Mouse (Mus musculus): ENCODE data around the gene Misp. TPM values are rescaled to one million over a fixed set of nuclear protein-coding genes. Genes with fewer than 3 reads are reported as not detected.

The Misp gene
- polyA plus RNA-seq, 1 experiment from 2014 or later: 6.1 TPM

- peak; percentile 22 for ATAC-seq (ENCODE audit: insufficient read depth)
- H3K27me3 ChIP-seq (ENCODE audit: insufficient read depth, low read length): no peaks in the 10 kb centered on the region
- 0 out of 2 replicates have a peak overlapping the region, but pooled peaks have one; percentile 0 for H3K4me3 ChIP-seq (ENCODE audit: low read depth, low read length)
- peak overlapping the region; percentile 32; the same call in 1 of the 2 replicates for H3K27ac ChIP-seq (ENCODE audit: low read depth)
- TF ChIP-seq CTCF (IDR thresholded peaks at IDR 0.05; ENCODE audit: low read depth): no peak
- no peak overlapping the region for H3K4me2 ChIP-seq
- H3K9ac ChIP-seq: no peak overlapping the region
- WGBS: 39% methylated on average over 10 of the region's 10 CpGs
- no peaks in the 10 kb centered on the region for H3K9me3 ChIP-seq (ENCODE audit: low read depth, low read length)
- H3K4me1 ChIP-seq (ENCODE audit: insufficient read depth): peaks cover under 1% of the 10 kb centered on the region; the same call in 1 of the 2 replicates
- H3K36me3 ChIP-seq (ENCODE audit: insufficient read depth): peaks cover 73% of the 10 kb centered on the region
- no peak for DNase-seq
Measured at GRCm38 (mm10) chr10:79864351-79865188, 43.8 kb downstream of the Misp start.

DNA sequence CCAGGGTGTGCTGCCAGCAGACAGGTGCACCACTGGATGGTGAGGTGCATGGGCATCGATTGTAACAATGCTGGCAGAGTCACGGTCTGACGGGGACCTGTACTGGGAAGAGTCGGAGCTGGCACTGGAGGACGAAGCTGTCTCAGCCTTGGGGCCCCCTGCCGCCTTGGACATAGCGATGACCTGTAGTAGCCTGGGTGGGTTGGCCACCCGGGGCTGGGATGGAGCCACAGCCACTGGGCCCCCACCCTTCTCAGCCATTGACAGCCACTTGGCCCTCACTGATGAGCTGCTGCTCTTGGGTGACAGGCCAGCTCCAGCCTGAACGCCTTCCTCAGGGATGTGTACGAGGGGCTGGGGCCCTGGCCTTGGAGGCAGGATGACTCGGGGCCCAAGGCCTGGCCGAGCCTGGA is 44.4 kb downstream of the Misp start:
- 42% methylated on average over 12 of the region's 12 CpGs for WGBS
- no peak overlapping the region for H3K9ac ChIP-seq
- H3K4me2 ChIP-seq: no peak overlapping the region
- no peaks in the 10 kb centered on the region for H3K27me3 ChIP-seq (ENCODE audit: insufficient read depth, low read length)
- peaks cover 67% of the 10 kb centered on the region for H3K36me3 ChIP-seq (ENCODE audit: insufficient read depth)
- no peaks in the 10 kb centered on the region for H3K4me1 ChIP-seq (ENCODE audit: insufficient read depth)
- ATAC-seq (ENCODE audit: insufficient read depth) (peak; percentile 28), DNase-seq (no peak)
- peak overlapping the region; percentile 32; the same call in 1 of the 2 replicates for H3K27ac ChIP-seq (ENCODE audit: low read depth)
- no peak for TF ChIP-seq CTCF (IDR thresholded peaks at IDR 0.05; ENCODE audit: low read depth)
- no peaks in the 10 kb centered on the region for H3K9me3 ChIP-seq (ENCODE audit: low read depth, low read length)
- 0 out of 2 replicates have a peak overlapping the region, but pooled peaks have one; percentile 0 for H3K4me3 ChIP-seq (ENCODE audit: low read depth, low read length)

DNA sequence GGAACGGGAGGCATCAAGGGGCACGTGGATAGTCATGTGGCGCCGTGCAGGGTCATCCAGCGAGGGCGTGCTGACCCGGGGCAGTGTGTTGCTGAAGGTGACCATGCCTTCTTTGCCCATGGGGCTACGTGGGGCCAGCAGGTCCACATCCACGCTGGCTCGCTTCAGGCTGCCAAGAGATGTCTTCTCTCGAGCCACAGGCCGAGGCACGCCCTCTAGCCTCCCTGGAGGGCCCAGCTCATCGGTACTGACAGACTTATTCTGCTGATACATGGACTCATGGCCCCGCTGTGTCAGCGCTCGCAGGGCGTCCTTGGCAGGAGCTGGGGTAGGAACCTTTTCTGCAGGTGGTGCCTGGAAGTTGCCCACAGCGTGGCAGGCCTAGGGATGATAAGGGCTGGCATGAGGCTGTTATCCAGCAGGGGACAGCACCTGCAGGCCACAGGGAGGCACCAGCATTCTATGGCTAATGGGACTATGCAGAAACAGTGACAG is 45.1 kb downstream of the Misp start:
- Histone ChIP-seq H3K4me1 (ENCODE audit: insufficient read depth) (no peaks in the 10 kb centered on the region), H3K9me3 (ENCODE audit: low read depth, low read length) (no peaks in the 10 kb centered on the region), H3K27ac (ENCODE audit: low read depth) (no peak overlapping the region), H3K36me3 (ENCODE audit: insufficient read depth) (peaks cover 60% of the 10 kb centered on the region), H3K9ac (no peak overlapping the region), H3K4me2 (no peak overlapping the region), H3K4me3 (ENCODE audit: low read depth, low read length) (no peak overlapping the region), H3K27me3 (ENCODE audit: insufficient read depth, low read length) (no peaks in the 10 kb centered on the region)
- TF ChIP-seq CTCF (IDR thresholded peaks at IDR 0.05; ENCODE audit: low read depth): peak; percentile 65
- no peak for DNase-seq
- WGBS: 64% methylated on average over 19 of the region's 19 CpGs
- peak; percentile 12; the same call in 1 of the 2 replicates for ATAC-seq (ENCODE audit: insufficient read depth)

DNA sequence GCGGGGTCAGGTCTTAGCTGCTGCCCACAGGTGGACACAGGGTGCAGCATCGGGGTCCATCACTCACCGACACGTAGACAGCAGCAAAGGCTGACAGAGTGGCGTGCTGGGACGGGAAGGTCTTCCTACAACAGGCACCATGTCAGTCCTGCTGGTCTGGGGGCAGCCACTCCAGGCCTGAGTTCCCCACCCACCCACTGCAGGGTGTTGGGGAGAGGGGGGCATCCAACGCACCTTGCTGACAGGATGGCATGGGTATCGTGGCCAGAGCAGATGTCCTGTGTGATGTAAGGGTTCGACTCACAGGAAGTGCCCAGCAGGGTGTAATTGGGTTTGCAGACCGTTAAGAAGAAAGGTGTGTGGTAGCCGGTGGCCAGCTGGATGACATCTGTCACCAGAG is 45.8 kb downstream of the Misp start:
- no peak for DNase-seq
- H3K9ac ChIP-seq: no peak overlapping the region
- H3K36me3 ChIP-seq (ENCODE audit: insufficient read depth): peaks cover 53% of the 10 kb centered on the region
- H3K27me3 ChIP-seq (ENCODE audit: insufficient read depth, low read length): no peaks in the 10 kb centered on the region
- 66% methylated on average over 11 of the region's 11 CpGs for WGBS
- no peaks in the 10 kb centered on the region for H3K4me1 ChIP-seq (ENCODE audit: insufficient read depth)
- no peak for TF ChIP-seq CTCF (IDR thresholded peaks at IDR 0.05; ENCODE audit: low read depth)
- H3K4me3 ChIP-seq (ENCODE audit: low read depth, low read length): no peak overlapping the region
- H3K9me3 ChIP-seq (ENCODE audit: low read depth, low read length): no peaks in the 10 kb centered on the region
- no peak overlapping the region for H3K4me2 ChIP-seq
- no peak overlapping the region for H3K27ac ChIP-seq (ENCODE audit: low read depth)
- ATAC-seq (ENCODE audit: insufficient read depth): no peak

DNA sequence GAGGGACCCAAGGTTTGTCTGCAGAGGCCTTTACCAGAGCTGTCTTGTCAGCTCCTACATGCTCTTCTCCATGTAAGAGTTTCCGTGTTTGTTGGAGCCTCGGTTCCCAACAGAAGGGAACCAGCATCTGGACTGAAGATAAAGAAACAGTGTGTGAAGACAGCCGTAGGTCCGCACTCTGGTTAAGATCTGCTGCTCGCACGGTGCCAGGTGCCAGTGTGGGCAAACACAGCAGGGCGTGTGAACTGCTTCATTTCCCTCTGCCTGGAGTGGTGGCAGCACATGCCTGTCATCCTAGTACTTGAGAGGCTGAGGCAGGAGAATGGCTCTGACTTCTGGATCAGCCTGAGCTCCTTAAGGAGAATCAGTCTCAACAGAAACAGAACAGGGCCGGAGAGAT is 51.1 kb downstream of the Misp start:
- WGBS: 87% methylated on average over 8 of the region's 8 CpGs
- Histone ChIP-seq H3K4me1 (ENCODE audit: insufficient read depth) (no peaks in the 10 kb centered on the region; the same call in 1 of the 2 replicates), H3K27me3 (ENCODE audit: insufficient read depth, low read length) (no peaks in the 10 kb centered on the region), H3K9ac (no peak overlapping the region), H3K4me3 (ENCODE audit: low read depth, low read length) (no peak overlapping the region), H3K9me3 (ENCODE audit: low read depth, low read length) (no peaks in the 10 kb centered on the region), H3K4me2 (no peak overlapping the region), H3K36me3 (ENCODE audit: insufficient read depth) (0 out of 2 replicates have a peak, but pooled peaks cover under 1% of the 10 kb centered on the region), H3K27ac (ENCODE audit: low read depth) (no peak overlapping the region)
- no peak for TF ChIP-seq CTCF (IDR thresholded peaks at IDR 0.05; ENCODE audit: low read depth)
- DNase-seq (no peak), ATAC-seq (ENCODE audit: insufficient read depth) (no peak)

DNA sequence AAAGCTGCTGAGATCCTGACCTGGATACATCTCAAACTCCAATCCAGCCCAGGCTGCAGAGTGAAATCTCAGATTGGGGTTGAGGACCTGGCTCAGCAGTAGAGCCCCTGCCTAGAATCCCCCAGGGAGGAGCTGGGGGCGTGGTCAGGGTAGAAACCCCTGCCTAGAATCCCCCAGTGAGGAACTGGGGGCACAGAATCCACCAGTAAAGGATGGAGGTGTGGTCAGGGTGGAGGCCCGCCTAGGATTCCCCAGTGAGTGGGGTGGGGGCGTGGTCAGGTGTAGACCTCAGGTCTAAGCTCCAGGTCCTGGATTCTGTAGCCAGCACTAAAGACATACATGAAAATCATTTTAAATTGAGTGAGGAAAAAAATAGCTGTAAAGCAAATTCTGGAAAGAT is 52.1 kb downstream of the Misp start:
- ATAC-seq (ENCODE audit: insufficient read depth) (no peak), DNase-seq (no peak)
- H3K27me3 ChIP-seq (ENCODE audit: insufficient read depth, low read length): no peaks in the 10 kb centered on the region
- H3K27ac ChIP-seq (ENCODE audit: low read depth): no peak overlapping the region
- H3K9me3 ChIP-seq (ENCODE audit: low read depth, low read length): no peaks in the 10 kb centered on the region
- peak overlapping the region; percentile 79; the same call in 1 of the 2 replicates for H3K9ac ChIP-seq
- peak overlapping the region; percentile 97 for H3K4me2 ChIP-seq
- no peak for TF ChIP-seq CTCF (IDR thresholded peaks at IDR 0.05; ENCODE audit: low read depth)
- no peaks in the 10 kb centered on the region for H3K36me3 ChIP-seq (ENCODE audit: insufficient read depth)
- 46% methylated on average over 3 of the region's 3 CpGs for WGBS
- H3K4me3 ChIP-seq (ENCODE audit: low read depth, low read length): peak overlapping the region; percentile 72; the same call in 1 of the 2 replicates
- no peaks in the 10 kb centered on the region; the same call in 1 of the 2 replicates for H3K4me1 ChIP-seq (ENCODE audit: insufficient read depth)

DNA sequence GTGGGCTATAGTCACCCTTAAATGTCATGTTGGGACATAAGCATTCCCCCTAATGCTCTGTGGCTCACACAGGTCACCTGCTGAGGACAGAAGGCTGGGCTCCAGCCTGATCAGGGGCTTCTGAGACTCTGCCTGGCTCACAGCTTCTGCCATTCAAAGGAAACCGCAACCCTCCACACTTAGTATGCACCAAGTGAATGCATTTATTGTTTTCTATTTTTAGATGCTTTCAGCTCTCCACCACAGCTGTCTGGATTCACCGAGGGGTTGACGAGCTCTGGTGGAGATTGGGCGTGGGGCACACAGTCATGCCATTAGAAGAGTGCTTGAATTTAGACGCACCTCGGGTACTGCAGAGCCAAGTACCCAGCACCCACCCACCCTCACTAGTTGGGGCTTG is 52.5 kb downstream of the Misp start:
- no peaks in the 10 kb centered on the region for H3K27me3 ChIP-seq (ENCODE audit: insufficient read depth, low read length)
- H3K9me3 ChIP-seq (ENCODE audit: low read depth, low read length): no peaks in the 10 kb centered on the region
- WGBS: 7% methylated on average over 6 of the region's 6 CpGs
- no peak for TF ChIP-seq CTCF (IDR thresholded peaks at IDR 0.05; ENCODE audit: low read depth)
- H3K36me3 ChIP-seq (ENCODE audit: insufficient read depth): no peaks in the 10 kb centered on the region
- H3K27ac ChIP-seq (ENCODE audit: low read depth): no peak overlapping the region; the same call in 1 of the 2 replicates
- H3K4me1 ChIP-seq (ENCODE audit: insufficient read depth): no peaks in the 10 kb centered on the region; the same call in 1 of the 2 replicates
- peak overlapping the region; percentile 79 for H3K9ac ChIP-seq
- DNase-seq (no peak), ATAC-seq (ENCODE audit: insufficient read depth) (no peak)
- H3K4me3 ChIP-seq (ENCODE audit: low read depth, low read length): peak overlapping the region; percentile 72
- peak overlapping the region; percentile 97 for H3K4me2 ChIP-seq

Measured in lung, embryonic 14.5 days (tissue).